Mouse (Mus musculus) retina, postnatal 7 days (tissue): ENCODE measurements at regions not wholly inside any gene's neighbourhood (a gene's known extent, or its start where the extent isn't known, plus 50 kb on each side); places are given as distances from the start of the nearest gene placed in this dataset.

Experiments
- DNase-seq: peaks from one replicate; pipeline ENCODE4 v3.0.0-alpha.2; 2012; ENCODE audit warnings: low read depth, low spot score

DNA sequence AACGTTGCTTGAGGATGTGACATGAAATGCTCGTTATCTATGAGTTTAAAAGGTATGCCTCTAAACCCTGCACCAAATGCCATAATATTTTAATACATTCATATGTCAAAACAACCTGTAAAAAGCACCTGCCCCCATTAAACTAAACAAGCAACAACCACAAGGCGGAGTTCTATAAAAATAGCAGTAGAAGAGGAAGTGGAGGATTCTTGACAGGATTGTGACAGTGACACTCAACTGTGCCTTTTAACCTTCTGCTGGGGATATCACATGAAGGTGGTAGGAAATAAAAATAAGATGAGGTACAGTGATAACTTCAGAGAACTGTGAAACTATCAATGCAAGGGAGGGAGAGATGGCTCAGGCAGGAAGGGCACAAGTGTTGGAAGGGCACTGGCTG lies 58.6 kb upstream of the Dbx2 start:
- DNase-seq, result no peak

DNA sequence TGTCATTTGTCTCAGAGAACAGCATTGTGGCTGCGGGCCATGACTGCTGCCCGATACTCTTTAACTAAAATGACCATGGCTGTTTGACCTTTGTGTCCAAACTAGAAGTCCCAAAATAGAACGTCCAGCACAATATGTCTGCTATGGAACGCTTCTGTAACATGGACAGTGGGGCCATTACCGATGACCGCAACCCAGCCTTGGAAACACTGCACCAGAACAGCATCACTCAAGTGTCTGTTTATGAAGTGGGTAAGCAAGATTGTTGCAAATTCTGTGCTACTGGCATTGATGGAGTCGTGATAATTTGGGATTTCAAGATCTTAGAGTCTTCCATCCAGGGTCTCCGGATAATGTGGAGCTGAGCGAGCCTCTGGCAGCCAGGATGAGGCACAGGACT lies 60.2 kb upstream of the Dbx2 start:
- DNase-seq, result no peak

DNA sequence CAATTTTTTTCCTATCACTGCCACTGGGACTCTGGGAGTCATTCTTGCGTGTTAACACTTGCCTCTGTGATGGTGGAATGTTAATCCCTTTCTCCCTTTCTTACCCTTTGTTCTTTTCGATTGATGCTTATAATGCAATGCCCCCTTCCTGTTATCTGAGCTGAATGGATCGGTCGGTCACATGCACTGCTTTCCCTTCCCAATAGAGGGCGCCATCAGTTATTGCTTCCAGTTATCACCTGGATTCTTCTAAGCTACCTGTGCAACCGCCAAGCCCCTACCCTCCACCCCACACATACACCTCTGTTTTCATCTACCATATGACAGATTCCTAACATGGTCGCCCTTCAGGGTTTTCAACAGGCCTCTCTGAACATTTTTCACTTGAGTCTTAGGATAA lies 66.9 kb upstream of the Ano6 start:
- DNase-seq, result no peak

DNA sequence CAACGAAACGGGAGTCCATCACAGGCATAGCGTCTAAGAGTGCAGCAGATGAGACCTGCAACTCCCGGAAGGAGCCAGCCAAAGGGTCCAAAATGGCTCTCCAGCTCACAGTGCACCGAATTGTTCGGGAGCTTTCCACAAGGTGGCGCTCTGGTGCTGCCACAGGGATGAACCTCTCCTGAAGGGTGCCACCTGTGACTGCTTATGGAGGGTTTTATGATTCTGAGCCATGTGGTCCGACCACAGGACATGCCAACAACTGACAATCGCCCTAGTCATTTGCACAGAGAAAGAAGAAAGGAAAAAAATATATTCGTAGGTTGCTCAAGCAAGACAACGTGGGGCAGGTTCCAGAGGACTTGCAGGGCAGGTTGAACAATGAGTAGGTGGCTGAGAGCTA lies 64.8 kb upstream of the Ano6 start:
- peak; percentile 59 for DNase-seq

DNA sequence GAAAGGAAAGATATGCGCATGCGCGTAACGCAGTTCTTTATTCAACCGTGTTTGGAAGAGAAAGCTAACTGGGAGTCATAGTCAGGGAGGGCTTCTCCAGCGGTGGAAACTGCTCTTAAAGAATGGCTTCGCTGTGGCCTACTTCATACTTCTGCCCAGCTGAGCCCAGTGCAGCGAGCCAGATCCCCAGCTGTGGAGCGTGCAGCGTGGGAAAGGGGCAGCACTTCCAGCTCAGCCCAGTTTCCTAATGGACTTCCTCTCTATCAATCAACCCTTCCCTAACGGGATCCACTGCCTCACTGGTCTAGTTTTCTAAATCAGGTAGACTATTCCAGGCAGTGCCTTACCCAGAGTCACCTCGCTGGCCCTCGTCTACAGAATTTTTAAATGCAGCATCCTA lies 64.1 kb upstream of the Ano6 start:
- no peak for DNase-seq

DNA sequence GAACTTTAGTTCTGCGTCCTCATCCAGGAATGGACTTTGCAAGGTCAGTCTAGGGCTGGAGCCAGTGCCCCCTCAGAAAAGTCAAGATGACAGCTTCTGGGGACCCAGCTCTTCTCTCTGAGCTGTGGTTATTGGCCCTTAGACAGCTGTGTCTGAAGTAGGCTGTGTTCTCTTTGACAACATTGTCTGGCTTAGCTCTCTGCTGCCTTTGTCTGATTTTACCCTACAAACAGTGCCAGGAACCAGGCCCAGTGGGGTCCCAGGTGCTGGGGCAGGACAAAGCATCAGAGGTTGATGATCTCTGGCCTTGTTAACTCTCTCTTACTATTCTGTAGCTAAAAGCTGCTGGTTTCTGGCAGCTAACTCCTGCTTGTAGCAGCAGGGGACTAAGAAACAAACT lies 54.9 kb upstream of the Ano6 start:
- no peak for DNase-seq
